Mouse (Mus musculus) heart, adult 2 months (tissue): ENCODE measurements at regions not wholly inside any gene's neighbourhood (a gene's known extent, or its start where the extent isn't known, plus 50 kb on each side); places are given as distances from the start of the nearest gene placed in this dataset.

ENCODE experiments used
- CTCF ChIP-seq: fragments of 200-600 bp; IDR thresholded peaks from 2 replicates; pipeline ENCODE4 v1.8.1; 2022; ENCODE audit warnings: antibody characterized with exemption, mild to moderate bottlenecking, moderate library complexity
- EP300 ChIP-seq: fragments of 200-500 bp; IDR thresholded peaks from 2 replicates; pipeline ENCODE4 v1.6.1; 2011; ENCODE audit warnings: low read depth, low read length, control low read depth; ENCODE audit not compliant: insufficient read depth
- POLR2A ChIP-seq: fragments of 200-500 bp; IDR thresholded peaks from 2 replicates; pipeline ENCODE4 v1.6.1; 2011; ENCODE audit warnings: mild to moderate bottlenecking, low read depth, low read length, control low read depth; ENCODE audit not compliant: insufficient read depth

GRCm38 (mm10) chr11:31730680-31731079, 59.0 kb upstream of the Bod1 start:
- TF ChIP-seq CTCF (no peak), POLR2A (no peak), EP300 (no peak)
